Mouse (Mus musculus) embryonic facial prominence, embryonic 12.5 days (tissue): Measurements from ENCODE around the gene D430019H16Rik. TPM values are rescaled to one million over a fixed set of nuclear protein-coding genes. Genes with fewer than 3 reads are reported as not detected.

Experiments used
- ATAC-seq: fragments of 200-750 bp; cut with Nextera tagmentation; 2 replicates; pipeline ENCODE4 v1.8.0; 2017; ENCODE audit not compliant: insufficient number of reproducible peaks, insufficient read depth, low FRiP score, low TSS enrichment
- H3K27ac ChIP-seq: fragments of 300-500 bp; sonication (generic); 2 replicates; pipeline ENCODE4 v1.5.1; 2016; ENCODE audit warnings: mild to moderate bottlenecking
- H3K27me3 ChIP-seq: fragments of 300-500 bp; sonication (generic); 2 replicates; pipeline ENCODE4 v1.6.1; 2016; ENCODE audit warnings: mild to moderate bottlenecking, moderate library complexity
- H3K36me3 ChIP-seq: fragments of 300-500 bp; sonication (generic); 2 replicates; pipeline ENCODE4 v1.6.1; 2016; ENCODE audit warnings: mild to moderate bottlenecking
- H3K4me1 ChIP-seq: fragments of 300-500 bp; sonication (generic); 2 replicates; pipeline ENCODE4 v1.6.1; 2016
- H3K4me2 ChIP-seq: fragments of 300-500 bp; sonication (generic); replicated peaks from 2 replicates; pipeline ENCODE4 v1.6.1; 2016; ENCODE audit warnings: mild to moderate bottlenecking, moderate library complexity
- H3K4me3 ChIP-seq: fragments of 300-500 bp; sonication (generic); 2 replicates; pipeline ENCODE4 v1.5.1; 2016; ENCODE audit warnings: mild to moderate bottlenecking
- H3K9ac ChIP-seq: fragments of 300-500 bp; sonication (generic); 2 replicates; pipeline ENCODE4 v1.6.1; 2016; ENCODE audit warnings: mild to moderate bottlenecking, moderate library complexity
- H3K9me3 ChIP-seq: fragments of 300-500 bp; sonication (generic); 2 replicates; pipeline ENCODE4 v1.6.1; 2016; ENCODE audit warnings: mild to moderate bottlenecking, moderate library complexity
- WGBS: fragments of 180-500 bp; shearing (Covaris S2); methylation state at CpG from one replicate; pipeline ENCODE4 v1.1.7; 2016; 5-methylcytosine and 5-hydroxymethylcytosine counted together
- polyA plus RNA-seq: library from polyadenylated mRNA; unstranded; fragments of >200 nt; fragmentation: Nextera tagmentation; extraction: Ambion mirVana; gene quantifications from 2 replicates; pipeline ENCODE4 v1.2.1, GENCODE M21; 2016

Gene D430019H16Rik
- polyA plus RNA-seq, 1 experiment from 2014 or later, result 3.6 TPM

GRCm38 (mm10) chr12:105490794-105491193 is 37.1 kb downstream of the D430019H16Rik start:
- Histone ChIP-seq H3K4me2 (no peak overlapping the region), H3K27me3 (no peaks in the 10 kb centered on the region), H3K4me3 (no peak overlapping the region), H3K27ac (no peak overlapping the region), H3K4me1 (no peaks in the 10 kb centered on the region), H3K9ac (no peak overlapping the region), H3K36me3 (0 out of 2 replicates have a peak, but pooled peaks cover 7% of the 10 kb centered on the region), H3K9me3 (no peaks in the 10 kb centered on the region)
- WGBS, result 76% methylated on average over 6 of the region's 6 CpGs
- no peak for ATAC-seq

- Histone ChIP-seq H3K27me3 (no peaks in the 10 kb centered on the region), H3K4me2 (no peak overlapping the region), H3K4me3 (no peak overlapping the region), H3K36me3 (no peaks in the 10 kb centered on the region), H3K9ac (no peak overlapping the region), H3K4me1 (no peaks in the 10 kb centered on the region), H3K27ac (no peak overlapping the region), H3K9me3 (no peaks in the 10 kb centered on the region)
- 80% methylated on average over 5 of the region's 5 CpGs for WGBS
- no peak for ATAC-seq
These were observed 41.1 kb downstream of the D430019H16Rik start for GRCm38 (mm10) chr12:105494796-105495195.

DNA sequence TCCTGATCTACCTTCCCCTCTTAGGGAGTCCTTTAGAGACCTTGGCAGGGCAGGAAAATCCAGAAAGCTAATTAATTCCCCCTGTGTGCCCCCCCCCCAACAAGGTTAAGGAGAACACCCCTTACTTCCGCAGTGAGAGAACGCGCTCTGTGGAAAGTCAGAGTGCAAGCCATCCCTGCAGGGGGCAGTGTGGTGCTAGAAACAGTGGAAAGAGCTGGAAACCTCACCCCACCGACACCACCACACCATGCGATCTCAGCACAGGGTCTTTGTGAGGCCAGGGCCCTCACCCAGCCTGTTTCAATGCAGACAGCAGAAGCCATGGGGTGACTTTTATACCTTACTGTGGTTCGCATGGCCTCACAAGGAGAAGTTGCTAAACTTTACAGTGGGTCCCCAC is 44.2 kb downstream of the D430019H16Rik start:
- Histone ChIP-seq H3K4me3 (no peak overlapping the region), H3K27me3 (no peaks in the 10 kb centered on the region), H3K27ac (no peak overlapping the region), H3K4me2 (no peak overlapping the region), H3K9me3 (no peaks in the 10 kb centered on the region), H3K36me3 (no peaks in the 10 kb centered on the region), H3K9ac (no peak overlapping the region), H3K4me1 (no peaks in the 10 kb centered on the region)
- ATAC-seq, result 0 out of 2 replicates have a peak, but pooled peaks have one; percentile 44
- 13% methylated on average over 6 of the region's 6 CpGs for WGBS

- 91% methylated on average over 7 of the region's 7 CpGs for WGBS
- H3K27me3 ChIP-seq, result no peaks in the 10 kb centered on the region
- no peak overlapping the region for H3K4me3 ChIP-seq
- no peaks in the 10 kb centered on the region for H3K9me3 ChIP-seq
- no peak for ATAC-seq
- no peak overlapping the region for H3K4me2 ChIP-seq
- H3K27ac ChIP-seq, result no peak overlapping the region
- no peaks in the 10 kb centered on the region for H3K36me3 ChIP-seq
- no peaks in the 10 kb centered on the region for H3K4me1 ChIP-seq
- H3K9ac ChIP-seq, result no peak overlapping the region
These were observed 44.8 kb downstream of the D430019H16Rik start for GRCm38 (mm10) chr12:105498423-105498822.

- no peak overlapping the region for H3K4me2 ChIP-seq
- 55% methylated on average over 4 of the region's 4 CpGs for WGBS
- 0 out of 2 replicates have a peak, but pooled peaks have one; percentile 18 for ATAC-seq
These were observed 45.2 kb downstream of the D430019H16Rik start for GRCm38 (mm10) chr12:105498842-105499241.

DNA sequence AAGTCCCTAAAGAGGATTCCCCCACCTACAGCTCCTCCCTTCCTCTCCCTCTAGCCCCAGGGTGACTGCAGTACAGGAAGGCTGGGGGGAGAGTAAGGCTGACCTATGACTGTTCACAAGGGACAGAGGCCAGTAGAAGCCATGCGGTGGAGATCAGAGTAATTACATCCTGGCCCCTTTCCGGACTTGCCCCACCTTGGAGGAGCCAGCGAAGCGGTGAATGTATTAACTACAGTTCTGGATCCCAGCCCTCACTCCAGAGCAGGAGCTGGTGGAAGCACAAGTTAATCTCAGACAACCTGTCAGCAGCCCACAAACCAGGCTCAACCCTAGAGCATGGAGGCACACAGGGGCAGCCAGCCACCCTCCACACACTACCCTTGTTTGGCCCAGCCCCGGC is 47.3 kb downstream of the D430019H16Rik start:
- no peak overlapping the region for H3K4me2 ChIP-seq
- H3K27me3 ChIP-seq, result no peaks in the 10 kb centered on the region
- WGBS, result 36% methylated on average over 5 of the region's 5 CpGs
- H3K4me3 ChIP-seq, result no peak overlapping the region
- H3K9ac ChIP-seq, result no peak overlapping the region
- no peaks in the 10 kb centered on the region for H3K9me3 ChIP-seq
- ATAC-seq, result no peak
- no peak overlapping the region for H3K27ac ChIP-seq
- no peaks in the 10 kb centered on the region for H3K4me1 ChIP-seq
- H3K36me3 ChIP-seq, result no peaks in the 10 kb centered on the region

More at GRCm38 (mm10) chr12:105498842-105499241, 45.2 kb downstream of the D430019H16Rik start:
- no peaks in the 10 kb centered on the region for H3K9me3 ChIP-seq
- H3K27me3 ChIP-seq, result no peaks in the 10 kb centered on the region
- no peak overlapping the region for H3K27ac ChIP-seq
- H3K4me1 ChIP-seq, result no peaks in the 10 kb centered on the region
- H3K36me3 ChIP-seq, result no peaks in the 10 kb centered on the region
- H3K4me3 ChIP-seq, result no peak overlapping the region
- H3K9ac ChIP-seq, result no peak overlapping the region

- Histone ChIP-seq H3K4me3 (no peak overlapping the region), H3K4me1 (no peaks in the 10 kb centered on the region), H3K9ac (no peak overlapping the region), H3K27ac (no peak overlapping the region), H3K27me3 (no peaks in the 10 kb centered on the region), H3K4me2 (no peak overlapping the region), H3K9me3 (no peaks in the 10 kb centered on the region), H3K36me3 (no peaks in the 10 kb centered on the region)
- ATAC-seq, result no peak
- WGBS, result 59% methylated on average over 6 of the region's 6 CpGs
These were observed 51.1 kb downstream of the D430019H16Rik start for GRCm38 (mm10) chr12:105504736-105505135.

DNA sequence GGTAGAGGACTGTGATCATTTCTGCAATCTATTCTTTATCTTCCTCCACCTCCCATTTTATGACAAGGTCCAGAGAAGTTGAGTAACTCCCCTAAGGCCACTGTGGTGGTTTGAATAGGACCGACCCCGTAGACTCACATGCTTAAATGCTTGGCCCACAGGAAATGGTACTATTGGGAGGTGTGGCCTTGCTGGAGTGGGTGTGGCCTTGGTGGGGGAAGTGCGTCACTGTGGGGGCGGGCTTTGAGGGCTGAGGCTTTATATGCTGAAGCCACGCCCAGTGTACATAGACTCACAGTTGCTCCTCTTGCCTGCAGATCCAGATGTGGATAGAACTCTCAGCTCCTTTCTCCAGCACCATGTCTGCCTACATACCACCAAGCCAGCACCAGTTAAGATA is 57.5 kb downstream of the D430019H16Rik start:
- H3K9ac ChIP-seq, result no peak overlapping the region
- H3K36me3 ChIP-seq, result no peaks in the 10 kb centered on the region
- H3K27ac ChIP-seq, result no peak overlapping the region
- no peaks in the 10 kb centered on the region for H3K4me1 ChIP-seq
- 86% methylated on average over 5 of the region's 5 CpGs for WGBS
- H3K4me2 ChIP-seq, result no peak overlapping the region
- ATAC-seq, result no peak
- no peaks in the 10 kb centered on the region for H3K9me3 ChIP-seq
- H3K27me3 ChIP-seq, result no peaks in the 10 kb centered on the region
- H3K4me3 ChIP-seq, result no peak overlapping the region

GRCm38 (mm10) chr12:105511671-105512502 is 58.2 kb downstream of the D430019H16Rik start:
- H3K9ac ChIP-seq, result no peak overlapping the region
- H3K4me1 ChIP-seq, result 0 out of 2 replicates have a peak, but pooled peaks cover under 1% of the 10 kb centered on the region
- no peak overlapping the region for H3K4me2 ChIP-seq
- H3K27me3 ChIP-seq, result no peaks in the 10 kb centered on the region
- ATAC-seq, result no peak
- no peak overlapping the region for H3K27ac ChIP-seq
- WGBS, result 83% methylated on average over 16 of the region's 16 CpGs
- no peaks in the 10 kb centered on the region for H3K9me3 ChIP-seq
- no peak overlapping the region for H3K4me3 ChIP-seq
- no peaks in the 10 kb centered on the region for H3K36me3 ChIP-seq

GRCm38 (mm10) chr12:105514111-105514510 is 60.5 kb downstream of the D430019H16Rik start:
- Histone ChIP-seq H3K27ac (no peak overlapping the region), H3K4me3 (no peak overlapping the region), H3K9me3 (no peaks in the 10 kb centered on the region), H3K27me3 (no peaks in the 10 kb centered on the region), H3K4me2 (no peak overlapping the region), H3K4me1 (0 out of 2 replicates have a peak, but pooled peaks cover 2% of the 10 kb centered on the region), H3K36me3 (no peaks in the 10 kb centered on the region), H3K9ac (no peak overlapping the region)
- 87% methylated on average over 10 of the region's 10 CpGs for WGBS
- no peak for ATAC-seq

DNA sequence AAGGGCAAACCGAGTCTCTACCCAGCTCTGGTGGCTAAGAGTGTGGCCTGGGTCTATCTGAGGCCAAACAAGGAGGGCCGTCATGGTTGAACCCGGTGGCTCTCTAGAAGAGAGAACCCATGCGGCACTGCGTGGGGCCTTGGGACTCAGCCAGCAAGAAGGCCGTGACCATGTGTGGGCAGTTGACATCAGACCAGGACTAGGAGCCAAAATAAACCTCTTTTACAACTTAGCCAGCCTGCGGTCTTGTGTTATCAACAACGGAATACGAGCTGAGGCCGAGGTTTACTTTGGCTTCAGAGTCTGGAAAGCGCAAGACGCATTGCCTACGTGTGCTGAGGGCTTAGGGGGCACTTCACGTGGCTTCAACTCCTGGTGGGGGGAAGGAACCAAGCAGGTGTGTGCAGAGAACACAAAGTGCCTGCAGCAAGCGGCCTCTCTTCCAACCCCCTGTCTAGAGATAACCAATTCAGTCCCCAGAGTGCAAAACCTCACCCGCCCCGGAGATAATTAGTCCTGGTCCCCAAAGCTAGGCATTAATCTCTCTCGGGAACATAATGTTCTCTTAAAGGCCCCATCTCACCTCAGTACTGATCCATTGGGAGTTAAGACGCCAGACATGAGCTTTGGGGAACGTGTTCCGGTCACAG is 63.5 kb downstream of the D430019H16Rik start:
- ATAC-seq, result no peak
- H3K27me3 ChIP-seq, result no peaks in the 10 kb centered on the region

GRCm38 (mm10) chr12:105519851-105520250 is 66.2 kb downstream of the D430019H16Rik start:
- H3K36me3 ChIP-seq, result no peaks in the 10 kb centered on the region
- ATAC-seq, result no peak
- 0 out of 2 replicates have a peak, but pooled peaks cover 2% of the 10 kb centered on the region for H3K4me1 ChIP-seq
- H3K27ac ChIP-seq, result no peak overlapping the region
- 77% methylated on average over 2 of the region's 2 CpGs for WGBS
- H3K4me2 ChIP-seq, result no peak overlapping the region
- H3K27me3 ChIP-seq, result no peaks in the 10 kb centered on the region
- H3K9me3 ChIP-seq, result no peaks in the 10 kb centered on the region
- no peak overlapping the region for H3K4me3 ChIP-seq
- no peak overlapping the region for H3K9ac ChIP-seq

More for the DNA sequence above, 63.5 kb downstream of the D430019H16Rik start:
- no peaks in the 10 kb centered on the region for H3K9me3 ChIP-seq
- 82% methylated on average over 21 of the region's 21 CpGs for WGBS
- H3K4me3 ChIP-seq, result no peak overlapping the region
- no peaks in the 10 kb centered on the region for H3K36me3 ChIP-seq
- 0 out of 2 replicates have a peak, but pooled peaks cover 2% of the 10 kb centered on the region for H3K4me1 ChIP-seq
- H3K4me2 ChIP-seq, result no peak overlapping the region
- H3K9ac ChIP-seq, result no peak overlapping the region
- H3K27ac ChIP-seq, result no peak overlapping the region
